Mouse (Mus musculus) cerebellum, adult 11-12 months (tissue): ENCODE results near the gene Paqr8.

Experiments used
- DNase-seq: peaks from one replicate; pipeline ENCODE4 v3.0.0; 2022

The Paqr8 gene

DNA sequence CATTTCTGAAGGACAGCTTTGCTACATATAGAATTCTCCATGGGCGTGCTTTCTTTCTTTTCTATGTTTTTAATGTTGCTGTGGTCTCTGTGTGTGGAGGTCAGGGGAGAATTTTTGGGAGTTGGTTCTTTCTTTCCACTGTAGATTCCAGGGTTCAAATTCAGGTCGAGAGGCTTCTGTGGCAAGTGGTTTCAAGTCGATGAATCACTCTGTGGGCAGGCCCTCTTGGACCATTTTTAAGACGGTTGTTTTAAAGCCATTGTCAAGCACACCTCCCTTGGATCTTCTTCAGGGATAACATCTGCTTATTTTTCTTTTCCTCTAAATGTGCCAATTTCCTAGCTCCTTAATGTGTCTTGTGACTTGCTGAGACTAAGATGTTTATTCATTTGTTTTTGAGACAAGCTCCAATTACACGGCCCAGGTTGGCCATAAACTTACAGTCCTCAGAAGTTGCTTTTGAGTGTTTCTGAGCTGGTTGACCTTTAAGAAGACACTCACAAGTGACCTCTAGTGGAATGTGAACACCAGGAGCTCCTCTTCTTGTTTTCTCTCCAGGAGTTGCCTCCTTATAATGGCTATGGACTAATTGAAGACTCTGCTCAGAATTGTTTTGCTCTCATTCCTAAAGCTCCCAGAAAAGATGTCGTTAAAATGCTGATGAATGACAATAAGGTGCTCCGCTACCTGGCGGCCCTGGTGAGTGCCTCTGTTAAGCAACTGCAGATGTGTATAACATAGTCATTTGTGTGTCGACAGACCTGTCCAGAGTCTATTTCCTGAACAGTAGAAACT lies 84.1 kb downstream of the Paqr8 start:
- no peak for DNase-seq

DNA sequence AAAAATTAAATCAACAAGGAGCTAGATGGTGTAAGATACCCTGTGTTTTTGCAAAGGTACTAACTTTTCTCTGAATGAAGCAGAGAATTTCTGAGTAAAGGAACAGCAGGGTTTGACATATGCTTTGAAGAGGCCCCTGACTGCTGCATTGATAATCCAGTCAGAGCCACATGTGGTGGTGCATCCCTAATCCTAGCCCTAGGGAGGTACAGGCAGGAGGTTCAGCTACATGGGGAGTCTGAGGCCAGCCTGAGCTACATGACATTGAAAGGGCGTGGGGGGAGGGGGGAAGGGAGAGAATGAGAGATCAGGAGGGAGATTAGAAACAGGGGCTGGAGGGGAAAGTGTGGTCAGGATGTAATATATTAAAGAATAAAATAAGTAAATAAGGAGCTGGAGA lies 90.1 kb downstream of the Paqr8 start:
- no peak for DNase-seq

DNA sequence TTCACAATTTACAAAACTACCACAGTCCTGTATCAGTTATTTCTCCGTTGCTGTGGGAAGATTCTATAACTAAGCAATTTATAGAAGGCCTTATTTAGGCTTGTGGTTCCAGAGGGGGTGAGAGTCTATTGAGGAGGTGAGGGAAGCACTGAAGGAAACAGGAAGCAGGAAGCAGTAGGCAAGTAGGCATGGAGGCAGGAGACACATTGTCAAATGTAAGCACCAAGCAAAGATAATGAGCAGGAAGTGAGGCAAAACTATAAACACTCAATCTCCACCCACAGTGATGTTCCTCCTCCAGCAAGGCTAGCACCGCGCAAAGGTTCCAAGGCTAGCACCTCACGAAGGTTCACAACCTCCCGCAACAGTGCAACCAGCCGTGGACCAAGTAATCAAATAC lies 91.4 kb downstream of the Paqr8 start:
- DNase-seq, result no peak

DNA sequence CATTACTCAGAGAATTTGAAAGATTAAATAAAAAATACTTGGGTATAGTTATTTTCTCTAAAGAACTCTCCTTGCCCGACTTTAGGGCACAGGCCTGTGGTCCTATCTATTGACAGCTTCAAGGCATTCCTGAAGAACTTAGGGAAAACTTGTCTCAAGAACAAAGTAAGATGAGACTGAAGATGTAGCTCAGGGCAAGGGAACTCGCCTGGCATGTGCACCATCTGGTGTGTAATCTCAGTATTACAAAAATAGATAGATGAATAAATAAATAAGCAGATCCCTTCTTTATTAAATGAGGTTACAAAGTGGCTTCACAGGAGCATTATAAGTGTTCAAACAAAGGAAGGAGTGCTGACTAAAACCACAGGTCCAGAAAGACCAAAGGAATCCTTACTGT lies 93.7 kb downstream of the Paqr8 start:
- DNase-seq, result no peak

DNA sequence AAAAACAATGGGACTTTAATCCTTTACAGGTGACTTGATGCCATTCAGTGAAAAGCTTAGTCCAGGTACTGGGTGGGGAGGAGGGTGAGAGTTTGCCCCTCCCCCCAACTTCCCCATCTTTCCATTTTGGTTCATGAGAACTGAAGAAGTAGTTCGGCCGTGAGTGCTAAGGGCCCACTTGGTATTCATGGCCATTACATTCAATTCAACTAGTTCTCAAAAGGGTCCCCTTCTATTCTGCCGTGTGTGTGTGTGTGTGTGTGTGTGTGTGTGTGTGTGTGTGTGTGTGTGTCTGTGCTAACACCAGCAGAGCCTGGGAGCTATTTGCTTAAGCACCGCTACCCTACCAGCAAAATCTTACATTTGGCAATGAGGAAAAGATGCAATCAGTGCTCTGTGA lies 94.2 kb downstream of the Paqr8 start:
- DNase-seq, result no peak

DNA sequence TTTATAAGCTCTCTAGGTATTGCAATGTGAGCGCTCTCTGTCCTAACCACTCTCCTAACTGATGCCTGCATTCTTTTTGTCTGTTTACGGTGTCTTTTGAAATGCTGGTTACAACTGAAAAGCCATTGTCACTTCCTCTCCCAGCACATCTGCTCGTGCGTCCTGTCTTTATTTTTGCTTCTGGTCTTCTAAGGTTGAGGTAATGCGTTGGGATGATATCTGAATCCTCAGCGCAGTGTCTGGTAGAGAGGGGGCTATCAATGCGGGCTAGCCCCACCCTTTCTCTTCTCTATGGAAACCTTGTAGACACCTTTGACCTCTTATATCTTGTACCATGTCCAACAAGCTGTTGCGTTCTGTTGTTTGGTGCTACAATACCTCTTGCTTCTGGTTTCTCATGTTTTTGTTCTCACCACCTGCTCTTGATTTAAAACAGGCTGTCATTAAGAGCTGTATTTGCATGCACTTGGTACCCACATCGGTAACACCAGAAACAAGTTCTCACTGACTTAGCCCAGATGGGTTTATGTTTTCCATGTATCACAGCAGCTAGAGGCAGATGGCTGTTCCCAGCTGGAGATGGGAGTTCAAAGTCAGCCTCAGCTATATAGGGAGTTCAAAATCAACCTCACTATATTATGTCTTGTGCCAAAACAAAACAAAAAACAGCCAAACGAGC lies 96.1 kb downstream of the Paqr8 start:
- no peak for DNase-seq
